Mouse (Mus musculus) ES-Bruce4 (cell line): Measurements from ENCODE around the gene Vrk2. TPM values are rescaled to one million over a fixed set of nuclear protein-coding genes. Genes with fewer than 3 reads are reported as not detected.

ENCODE experiments used
- H3K27ac ChIP-seq: 2 replicates; pipeline ENCODE4 v1.5.1; 2012; ENCODE audit warnings: low read length, inconsistent platforms; ENCODE audit not compliant: insufficient read depth
- H3K27me3 ChIP-seq: 2 replicates; pipeline ENCODE4 v1.6.1; 2012; ENCODE audit warnings: mild to moderate bottlenecking, low read length, inconsistent platforms; ENCODE audit not compliant: control insufficient read depth, poor library complexity, insufficient read depth, severe bottlenecking
- H3K36me3 ChIP-seq: 2 replicates; pipeline ENCODE4 v1.6.1; 2012; ENCODE audit warnings: inconsistent platforms, mild to moderate bottlenecking, low read length, moderate library complexity; ENCODE audit not compliant: control insufficient read depth, poor library complexity, insufficient read depth, severe bottlenecking
- H3K4me1 ChIP-seq: one replicate; pipeline ENCODE4 v1.8.1; 2011; ENCODE audit warnings: low read length; ENCODE audit not compliant: control insufficient read depth, insufficient read depth
- H3K4me3 ChIP-seq: 2 replicates; pipeline ENCODE4 v1.5.1; 2011; ENCODE audit warnings: low read depth, mild to moderate bottlenecking, low read length
- H3K9ac ChIP-seq: 2 replicates; pipeline ENCODE4 v1.6.1; 2012; ENCODE audit warnings: low read depth, mild to moderate bottlenecking, inconsistent platforms; ENCODE audit not compliant: poor library complexity, severe bottlenecking
- H3K9me3 ChIP-seq: replicated peaks from 2 replicates; pipeline ENCODE4 v1.6.1; 2012; ENCODE audit warnings: mild to moderate bottlenecking, low read length, inconsistent platforms; ENCODE audit not compliant: control insufficient read depth, poor library complexity, insufficient read depth, severe bottlenecking
- CTCF ChIP-seq: IDR thresholded peaks from one replicate; pipeline ENCODE4 v1.8.1; 2011; ENCODE audit warnings: low read depth, low read length
- EP300 ChIP-seq: IDR thresholded peaks from 2 replicates; pipeline ENCODE4 v1.6.1; 2011; ENCODE audit warnings: low read depth, low read length; ENCODE audit not compliant: insufficient read depth
- POLR2A ChIP-seq: IDR thresholded peaks from one replicate; pipeline ENCODE4 v1.8.1; 2011; ENCODE audit warnings: low read length; ENCODE audit not compliant: insufficient read depth
- polyA plus RNA-seq: library from polyadenylated mRNA; stranded (reverse); fragments of >200 nt; gene quantifications from 2 replicates; pipeline ENCODE4 v1.2.4, GENCODE M21; 2011; ENCODE audit warnings: low read depth; ENCODE audit not compliant: missing spikeins, insufficient read depth, insufficient read length

The Vrk2 gene
- 34.4 and 36.1 TPM in 2 replicates for polyA plus RNA-seq

DNA sequence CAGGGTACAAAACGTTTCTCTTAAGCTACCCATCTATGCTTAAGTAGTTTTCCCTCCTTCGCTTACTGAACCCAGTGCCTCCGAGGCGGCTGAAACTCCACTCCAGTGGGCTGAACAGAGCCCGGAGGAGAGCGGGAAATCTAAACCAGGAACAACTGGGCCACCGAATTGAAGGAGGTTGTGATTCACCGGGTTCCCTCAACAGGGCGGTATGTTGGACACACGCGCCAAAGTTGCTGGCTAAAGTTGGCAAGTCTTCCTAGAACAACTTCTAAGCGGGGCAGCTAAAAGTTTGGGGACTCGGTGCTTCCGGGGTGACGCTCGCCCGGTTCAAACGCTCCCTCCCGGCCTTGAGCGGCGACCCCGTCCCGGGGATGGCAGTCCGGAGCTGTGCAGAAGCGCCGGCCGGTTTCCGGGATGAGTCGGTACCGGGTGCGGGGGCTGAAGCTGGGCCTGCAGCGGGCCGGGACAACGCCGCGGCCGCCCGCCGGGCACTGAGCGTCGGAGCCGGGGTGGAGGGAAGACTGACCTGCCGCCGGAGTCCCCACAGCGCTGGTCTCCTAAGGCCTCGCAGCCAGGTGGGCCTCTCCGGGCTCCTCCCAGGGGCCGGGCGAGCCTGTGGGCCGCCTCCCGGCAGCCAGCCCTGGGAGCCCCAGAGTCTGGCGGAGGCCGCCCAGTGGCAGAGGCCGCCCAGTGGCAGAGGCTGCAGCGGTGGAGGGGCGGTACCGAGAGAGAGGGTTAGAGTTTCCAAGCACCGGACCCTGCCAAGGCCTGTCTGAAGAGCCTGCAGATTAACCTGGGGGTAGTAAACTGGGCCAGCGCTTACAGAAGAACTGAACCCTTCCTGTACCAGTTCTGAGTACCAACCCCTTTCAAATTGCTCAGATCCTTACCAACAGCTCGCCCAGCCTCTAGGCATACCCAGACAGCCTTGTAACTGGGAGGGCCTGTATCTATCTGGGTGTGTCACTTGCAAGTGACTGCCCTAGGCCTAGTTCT, at the start of gene Vrk2, which contains the start of gene Gm6899:
Vrk2 (minus strand) TSS at position 939 of the 999 bp plus-strand sequence.
Gm6899 (plus strand) TSS at position 181 of the 999 bp plus-strand sequence.
- TF ChIP-seq EP300: no peak
- TF ChIP-seq POLR2A: peak; percentile 15
- H3K9me3 ChIP-seq: no peaks in the 10 kb centered on the region
- peak within 1 kb of the TSS; percentile 58; the same call in 1 of the 2 replicates for H3K27ac ChIP-seq
- no peaks in the 10 kb centered on the region for H3K4me1 ChIP-seq
- no peaks in the 10 kb centered on the region for H3K36me3 ChIP-seq
- peak within 1 kb of the TSS; percentile 92 for H3K4me3 ChIP-seq
- peak within 1 kb of the TSS; percentile 87 for H3K9ac ChIP-seq
- no peaks in the 10 kb centered on the region for H3K27me3 ChIP-seq

DNA sequence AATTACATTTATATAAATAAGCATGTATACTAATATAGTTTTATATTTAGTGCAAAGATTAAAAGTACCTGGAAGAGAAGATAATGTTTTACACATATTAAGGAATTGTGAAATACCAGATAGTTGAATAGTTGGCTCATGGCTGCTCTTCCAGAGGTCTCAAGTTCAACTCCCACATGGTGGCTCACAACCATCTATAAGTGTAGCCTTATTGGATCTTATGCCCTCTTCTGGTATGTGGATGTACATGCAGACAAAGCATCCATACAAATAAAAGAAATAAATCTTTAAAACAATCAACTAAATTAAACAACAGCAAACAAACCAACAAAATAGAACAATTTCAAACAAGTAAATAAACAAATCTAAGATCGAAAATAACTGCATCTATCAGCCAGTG, 48.3 kb upstream of the Vrk2 start:
- H3K36me3 ChIP-seq: no peaks in the 10 kb centered on the region
- no peak overlapping the region for H3K4me3 ChIP-seq
- TF ChIP-seq CTCF: no peak
- no peak for TF ChIP-seq POLR2A
- TF ChIP-seq EP300: no peak
- no peak overlapping the region for H3K27ac ChIP-seq
- no peaks in the 10 kb centered on the region for H3K27me3 ChIP-seq
- no peaks in the 10 kb centered on the region for H3K9me3 ChIP-seq
- no peaks in the 10 kb centered on the region for H3K4me1 ChIP-seq
- no peak overlapping the region for H3K9ac ChIP-seq

DNA sequence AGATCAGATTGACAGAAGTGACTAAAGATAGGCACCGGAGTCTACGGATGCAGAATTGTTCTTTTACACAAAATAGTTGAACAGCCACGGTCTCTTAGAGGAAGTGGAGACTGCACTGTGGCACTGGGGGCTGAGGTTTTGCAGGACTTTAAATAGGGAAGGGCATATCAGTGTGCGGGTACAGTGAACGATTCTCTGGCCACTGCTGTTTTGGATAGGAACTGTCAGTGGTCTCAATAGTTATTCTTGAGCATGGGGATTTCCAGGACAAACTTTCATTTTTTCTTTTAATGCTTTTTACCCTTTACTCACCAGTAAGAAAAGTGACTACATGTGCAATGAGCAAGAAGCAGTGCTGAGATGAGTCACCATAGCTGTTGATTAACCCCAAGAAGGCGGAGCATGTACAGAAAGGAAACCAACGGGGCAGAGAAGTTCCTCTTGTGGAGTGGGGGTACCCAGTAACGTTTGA, 46.6 kb upstream of the Vrk2 start:
- Histone ChIP-seq H3K4me3 (no peak overlapping the region), H3K27ac (no peak overlapping the region), H3K27me3 (no peaks in the 10 kb centered on the region), H3K36me3 (no peaks in the 10 kb centered on the region), H3K9ac (no peak overlapping the region), H3K9me3 (no peaks in the 10 kb centered on the region), H3K4me1 (no peaks in the 10 kb centered on the region)
- TF ChIP-seq EP300: no peak

DNA sequence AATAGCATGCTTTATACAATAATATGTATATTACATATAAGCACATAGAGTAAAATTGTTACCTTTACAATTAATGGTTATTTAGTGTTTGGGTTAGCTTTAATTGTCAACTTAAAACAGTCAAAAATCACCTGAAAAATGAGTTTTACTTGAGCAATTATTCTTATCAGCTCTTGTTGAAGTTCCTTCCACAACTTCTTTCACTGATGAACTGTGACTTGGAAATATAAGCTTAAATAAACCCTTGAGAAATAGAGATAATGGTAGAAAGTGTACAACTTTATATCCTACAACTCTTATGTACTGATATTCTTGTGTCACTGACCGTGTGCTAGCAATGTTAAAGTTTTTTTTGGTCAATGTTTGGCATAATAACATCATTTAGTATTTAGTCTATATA, 42.4 kb upstream of the Vrk2 start:
- Histone ChIP-seq H3K27me3 (no peaks in the 10 kb centered on the region), H3K4me1 (no peaks in the 10 kb centered on the region), H3K27ac (no peak overlapping the region), H3K36me3 (no peaks in the 10 kb centered on the region), H3K9ac (no peak overlapping the region), H3K9me3 (no peaks in the 10 kb centered on the region), H3K4me3 (no peak overlapping the region)
- no peak for TF ChIP-seq POLR2A
- TF ChIP-seq CTCF: no peak
- TF ChIP-seq EP300: no peak

DNA sequence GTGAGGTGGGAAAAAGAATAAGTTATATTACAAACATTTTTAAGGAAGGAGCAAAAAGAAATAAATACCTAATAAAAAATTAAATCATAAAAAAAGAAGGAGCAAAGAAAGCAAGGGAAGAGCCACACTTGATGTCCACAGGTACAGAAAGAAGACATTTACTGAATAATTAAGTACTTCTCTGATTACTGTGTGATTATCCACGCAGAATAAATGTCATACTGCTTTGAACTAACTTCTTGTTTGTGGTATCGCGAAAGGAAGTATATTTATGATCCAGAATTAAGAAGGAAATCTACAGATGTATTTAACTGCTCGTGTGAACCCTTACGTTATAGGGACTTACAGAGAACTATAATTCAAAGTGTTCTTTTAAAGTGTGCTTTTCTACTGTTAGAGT, 28.9 kb upstream of the Vrk2 start:
- Histone ChIP-seq H3K36me3 (no peaks in the 10 kb centered on the region), H3K9me3 (no peaks in the 10 kb centered on the region), H3K4me3 (no peak overlapping the region), H3K27me3 (no peaks in the 10 kb centered on the region), H3K9ac (no peak overlapping the region), H3K4me1 (no peaks in the 10 kb centered on the region), H3K27ac (no peak overlapping the region)
- TF ChIP-seq POLR2A: no peak
- no peak for TF ChIP-seq CTCF
- TF ChIP-seq EP300: no peak

DNA sequence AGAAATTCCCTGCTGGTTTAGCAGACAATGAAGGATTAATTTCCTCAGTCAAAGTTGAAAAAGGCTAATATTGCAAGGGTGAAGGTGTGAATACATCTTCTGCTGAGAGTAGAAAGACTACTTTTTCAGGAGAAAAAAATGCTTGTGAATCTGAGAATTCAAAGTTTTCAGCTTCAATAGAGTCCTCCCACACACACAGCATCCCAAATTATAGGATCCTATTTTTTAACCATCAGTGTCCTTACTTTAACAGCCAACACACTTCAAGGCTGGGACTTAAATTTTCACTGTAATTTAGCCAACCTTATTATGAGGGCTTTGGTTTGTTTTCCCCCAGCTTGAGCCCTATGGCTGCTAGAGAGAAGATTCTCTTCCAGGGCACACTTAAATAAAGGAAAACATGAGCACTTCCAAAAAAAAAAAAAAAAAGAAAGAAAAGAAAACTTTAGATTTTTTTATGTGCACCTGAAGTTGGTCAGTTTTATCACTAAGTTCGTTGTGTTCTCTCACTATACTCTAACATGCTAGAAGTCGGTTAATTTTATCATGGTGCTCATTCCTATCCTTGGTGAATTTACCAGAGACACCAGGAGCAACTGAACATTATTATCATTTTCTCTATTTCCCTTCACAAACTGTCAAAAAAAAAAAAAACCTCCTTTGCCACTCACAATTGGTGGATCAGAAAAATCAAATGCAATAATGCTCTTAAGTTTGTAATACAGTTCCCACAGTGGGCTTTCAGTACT, 24.9 kb upstream of the Vrk2 start:
- no peaks in the 10 kb centered on the region for H3K9me3 ChIP-seq
- no peak overlapping the region for H3K9ac ChIP-seq
- H3K4me1 ChIP-seq: no peaks in the 10 kb centered on the region
- H3K36me3 ChIP-seq: no peaks in the 10 kb centered on the region
- H3K27ac ChIP-seq: no peak overlapping the region
- no peak for TF ChIP-seq POLR2A
- TF ChIP-seq EP300: no peak
- no peak for TF ChIP-seq CTCF
- H3K27me3 ChIP-seq: no peaks in the 10 kb centered on the region
- H3K4me3 ChIP-seq: no peak overlapping the region
